Comparison of ENCODE assay signal across 10 mouse cellular contexts in the genomic region with DNA sequence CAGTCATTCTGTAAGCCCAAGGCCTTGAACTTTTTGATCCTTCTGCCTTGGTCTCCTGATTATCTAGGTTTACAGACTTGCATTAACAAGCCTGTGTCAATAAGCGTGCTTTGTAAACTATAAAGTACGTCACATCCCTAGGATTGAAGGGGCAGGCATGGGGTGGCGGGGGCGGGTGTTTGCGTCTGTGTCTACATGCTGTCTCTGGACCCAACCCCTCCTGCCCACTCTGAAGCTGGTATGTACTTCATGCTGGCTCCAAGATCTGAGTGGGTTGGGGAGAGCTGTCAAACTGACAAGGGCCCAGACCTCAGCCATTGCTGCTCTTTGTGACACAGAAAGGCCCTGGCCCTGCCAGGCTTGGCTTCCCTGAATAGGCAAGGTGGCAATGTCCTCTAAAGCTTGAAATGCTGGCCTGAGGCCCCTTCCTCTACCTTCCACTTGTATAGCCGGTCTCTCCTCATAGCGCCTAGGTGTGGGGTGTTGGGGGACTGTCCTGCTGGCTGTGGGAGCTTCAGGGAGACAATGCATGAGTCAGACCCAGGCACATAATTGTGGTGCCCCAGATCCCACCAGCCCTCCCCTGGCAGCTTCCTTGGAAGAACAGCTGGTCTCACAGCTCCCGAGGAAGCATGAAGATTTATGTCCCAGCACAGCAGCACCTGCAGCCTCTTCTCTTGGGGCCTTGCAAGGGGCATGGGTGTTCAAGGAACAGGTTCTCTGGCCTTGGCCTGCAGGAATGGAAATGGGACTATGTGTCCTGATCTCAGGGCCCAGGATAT. TPM values are rescaled to one million over a fixed set of nuclear protein-coding genes. Genes with fewer than 3 reads are reported as not detected.
DNase-seq lines count a peak whose midpoint lies in the region; ATAC-seq and TF ChIP-seq lines count a peak whose summit lies in the region.
"Had no signal": no experiment of that assay in that cellular context is flagged by ENCODE, and none has a peak within 500 bp of the region (broad histone marks: within the 10 kb centered on the region; RNA-seq: fewer than 3 reads in every experiment).

No protein-coding gene starts in this region.

- ATAC-seq in heart, embryonic 16.5 days (replicated peaks; ENCODE audit: extremely low read depth, insufficient read depth, low FRiP score) = no peak
- no peak for ATAC-seq in neural tube, embryonic 13.5 days (ENCODE audit: low read depth)
- peak; percentile 41 for ATAC-seq in intestine, postnatal 0 days

- WGBS in heart, embryonic 16.5 days = 62% methylated on average over 8 of the region's 8 CpGs
- WGBS in neural tube, embryonic 13.5 days = 70% methylated on average over 8 of the region's 8 CpGs
- WGBS in intestine, postnatal 0 days = 52% methylated on average over 8 of the region's 8 CpGs

- DNase-seq in heart, adult 9 months (ENCODE audit: low spot score in 2 of 2) = no peak
- no peak for DNase-seq in neural tube, embryonic 10.5 days (ENCODE audit: extremely low spot score, low spot score)
- DNase-seq in yolk sac, embryonic 10.5 days (ENCODE audit: low spot score) = peak; percentile 20
- no peak for DNase-seq in frontal cortex, postnatal 14 days (ENCODE audit: low spot score in 2 of 2)
- DNase-seq: cerebellum, postnatal 10 days; kidney, postnatal 25 days had no signal

- no peak for TF ChIP-seq CTCF in intestine, postnatal 0 days (IDR thresholded peaks at IDR 0.05; ENCODE audit: low read depth)

- peaks cover 23% of the 10 kb centered on the region for H3K4me1 ChIP-seq in heart, embryonic 16.5 days (ENCODE audit: control insufficient read depth, insufficient read depth, low read length)
- H3K4me1 ChIP-seq in neural tube, embryonic 13.5 days (replicated peaks) = peaks cover 30% of the 10 kb centered on the region
- peaks cover 9% of the 10 kb centered on the region for H3K4me1 ChIP-seq in intestine, postnatal 0 days (replicated peaks; ENCODE audit: control insufficient read depth, insufficient read depth, low read length)

- H3K27me3 ChIP-seq in heart, embryonic 16.5 days (ENCODE audit: control insufficient read depth, insufficient read depth, low read length) = no peaks in the 10 kb centered on the region
- H3K27me3 ChIP-seq in neural tube, embryonic 13.5 days = no peaks in the 10 kb centered on the region
- no peaks in the 10 kb centered on the region for H3K27me3 ChIP-seq in intestine, postnatal 0 days (replicated peaks; ENCODE audit: control insufficient read depth, insufficient read depth, low read length)

- H3K9ac ChIP-seq in heart, embryonic 16.5 days (ENCODE audit: low read length) = peak overlapping the region; percentile 6
- H3K9ac ChIP-seq in neural tube, embryonic 13.5 days = peak overlapping the region; percentile 31; the same call in 1 of the 2 replicates
- H3K9ac ChIP-seq in intestine, postnatal 0 days (ENCODE audit: low read depth, low read length) = no peak overlapping the region
- H3K9ac ChIP-seq: liver, embryonic 14.5 days had no signal

- H3K36me3 ChIP-seq in heart, embryonic 16.5 days (ENCODE audit: control insufficient read depth, insufficient read depth) = no peaks in the 10 kb centered on the region
- peaks cover 58% of the 10 kb centered on the region for H3K36me3 ChIP-seq in neural tube, embryonic 13.5 days
- H3K36me3 ChIP-seq in intestine, postnatal 0 days (ENCODE audit: control insufficient read depth, insufficient read depth) = peaks cover 19% of the 10 kb centered on the region; the same call in 1 of the 2 replicates

- no peak overlapping the region for H3K4me2 ChIP-seq in heart, embryonic 16.5 days (ENCODE audit: low read depth, low read length)
- H3K4me2 ChIP-seq in neural tube, embryonic 13.5 days = no peak overlapping the region
- no peak overlapping the region for H3K4me2 ChIP-seq in intestine, postnatal 0 days (replicated peaks; ENCODE audit: low read depth)

- H3K4me3 ChIP-seq in heart, embryonic 16.5 days (ENCODE audit: low read length) = no peak overlapping the region
- H3K4me3 ChIP-seq in neural tube, embryonic 13.5 days = no peak overlapping the region
- H3K4me3 ChIP-seq in intestine, postnatal 0 days (ENCODE audit: low read depth, low read length) = no peak overlapping the region

- H3K27ac ChIP-seq in heart, embryonic 16.5 days (ENCODE audit: low read length) = peak overlapping the region; percentile 80
- H3K27ac ChIP-seq in neural tube, embryonic 13.5 days (replicated peaks) = peak overlapping the region; percentile 56
- peak overlapping the region; percentile 42 for H3K27ac ChIP-seq in intestine, postnatal 0 days (ENCODE audit: low read depth, low read length)
- H3K27ac ChIP-seq: liver, embryonic 14.5 days had no signal

- no peaks in the 10 kb centered on the region for H3K9me3 ChIP-seq in heart, embryonic 16.5 days (replicated peaks; ENCODE audit: control insufficient read depth, low read length)
- H3K9me3 ChIP-seq in neural tube, embryonic 13.5 days = no peaks in the 10 kb centered on the region
- no peaks in the 10 kb centered on the region for H3K9me3 ChIP-seq in intestine, postnatal 0 days (ENCODE audit: control insufficient read depth)

RNA-seq across cellular contexts. Expression of a gene that starts 28.4 kb away (rescaled TPM):
- polyA plus RNA-seq in heart, embryonic 16.5 days (2015; fragmentation: Nextera tagmentation; extraction: Ambion mirVana) = 26.9 and 28.4 TPM in 2 replicates
- polyA plus RNA-seq in neural tube, embryonic 13.5 days (2015; fragmentation: Nextera tagmentation; extraction: Ambion mirVana) = 53.0 and 59.8 TPM in 2 replicates
- 15.7 and 16.9 TPM in 2 replicates for polyA plus RNA-seq in intestine, postnatal 0 days (2015; fragmentation: Nextera tagmentation; extraction: Ambion mirVana)

RNA-seq across cellular contexts. Expression of a gene that starts 56.2 kb away (rescaled TPM):
- polyA plus RNA-seq in heart, embryonic 16.5 days (2015; fragmentation: Nextera tagmentation; extraction: Ambion mirVana) = 0.63 and 0.92 TPM in 2 replicates
- polyA plus RNA-seq in neural tube, embryonic 13.5 days (2015; fragmentation: Nextera tagmentation; extraction: Ambion mirVana) = 13.4 and 16.9 TPM in 2 replicates
- 0.76 and 1.1 TPM in 2 replicates for polyA plus RNA-seq in intestine, postnatal 0 days (2015; fragmentation: Nextera tagmentation; extraction: Ambion mirVana)

RNA-seq across cellular contexts. Expression of a gene that starts 56.6 kb away (rescaled TPM):
- polyA plus RNA-seq in heart, embryonic 16.5 days (2015; fragmentation: Nextera tagmentation; extraction: Ambion mirVana) = 1,129 and 1,149 TPM in 2 replicates
- polyA plus RNA-seq in neural tube, embryonic 13.5 days (2015; fragmentation: Nextera tagmentation; extraction: Ambion mirVana) = 462 and 484 TPM in 2 replicates
- 199 and 204 TPM in 2 replicates for polyA plus RNA-seq in intestine, postnatal 0 days (2015; fragmentation: Nextera tagmentation; extraction: Ambion mirVana)
